Comparison of ENCODE assay signal across 9 mouse cellular contexts in genomic region chr2:13011973-13012372, GRCm38 (mm10). TPM values are rescaled to one million over a fixed set of nuclear protein-coding genes. Genes with fewer than 3 reads are reported as not detected.
DNase-seq lines count a peak whose midpoint lies in the region; ATAC-seq lines count a peak whose summit lies in the region.
"Had no signal": no experiment of that assay in that cellular context is flagged by ENCODE, and none has a peak within 500 bp of the region (broad histone marks: within the 10 kb centered on the region; RNA-seq: fewer than 3 reads in every experiment).

No protein-coding gene starts in this region.

- peak overlapping the region; percentile 100; the same call in 1 of the 2 replicates for H3K4me2 ChIP-seq in heart, embryonic 14.5 days (ENCODE audit: low read length)
- peak overlapping the region; percentile 97; the same call in 1 of the 2 replicates for H3K4me2 ChIP-seq in embryonic facial prominence, embryonic 11.5 days (ENCODE audit: low read depth, low read length)
- peak overlapping the region; percentile 98 for H3K4me2 ChIP-seq in hindbrain, embryonic 13.5 days
- peak overlapping the region; percentile 100 for H3K4me2 ChIP-seq in midbrain, embryonic 16.5 days (ENCODE audit: low read length)

- H3K9ac ChIP-seq in heart, embryonic 14.5 days (ENCODE audit: low read length): no peak overlapping the region
- H3K9ac ChIP-seq in embryonic facial prominence, embryonic 11.5 days (replicated peaks; ENCODE audit: low read length): no peak overlapping the region
- peak overlapping the region; percentile 82; the same call in 1 of the 2 replicates for H3K9ac ChIP-seq in hindbrain, embryonic 13.5 days
- H3K9ac ChIP-seq in midbrain, embryonic 16.5 days (ENCODE audit: low read depth, low read length): peak overlapping the region; percentile 49; the same call in 1 of the 2 replicates

- no peak for ATAC-seq in heart, embryonic 14.5 days (ENCODE audit: insufficient number of reproducible peaks, insufficient read depth, low FRiP score, low read depth)
- no peak for ATAC-seq in embryonic facial prominence, embryonic 11.5 days (replicated peaks; ENCODE audit: insufficient number of reproducible peaks, low FRiP score, low TSS enrichment, low read depth)
- ATAC-seq in hindbrain, embryonic 13.5 days (ENCODE audit: low FRiP score): no peak
- ATAC-seq in midbrain, embryonic 16.5 days: no peak
- no peak for ATAC-seq in activated CD4-positive, CD25-positive, alpha-beta regulatory T cell, adult 4 months

- H3K4me3 ChIP-seq in heart, embryonic 14.5 days (ENCODE audit: control insufficient read depth in 1 of 2, insufficient read depth in 1 of 2, low read depth in 1 of 2, low read length in 2 of 2): peak overlapping the region in 1 of 2 experiments; percentile 64; a peak in 1 of 4 replicates
- H3K4me3 ChIP-seq in embryonic facial prominence, embryonic 11.5 days (ENCODE audit: low read depth, low read length): no peak overlapping the region
- peak overlapping the region; percentile 57 for H3K4me3 ChIP-seq in hindbrain, embryonic 13.5 days
- peak overlapping the region; percentile 62 for H3K4me3 ChIP-seq in midbrain, embryonic 16.5 days (ENCODE audit: low read depth, low read length)

- peaks cover 18% of the 10 kb centered on the region for H3K27me3 ChIP-seq in heart, embryonic 14.5 days (ENCODE audit: control insufficient read depth, insufficient read depth, low read length)
- peaks cover 24% of the 10 kb centered on the region for H3K27me3 ChIP-seq in embryonic facial prominence, embryonic 11.5 days (ENCODE audit: control insufficient read depth, insufficient read depth, low read length)
- H3K27me3 ChIP-seq in hindbrain, embryonic 13.5 days: peaks cover 57% of the 10 kb centered on the region
- H3K27me3 ChIP-seq in midbrain, embryonic 16.5 days (ENCODE audit: control insufficient read depth, insufficient read depth, low read depth, low read length): peaks cover 22% of the 10 kb centered on the region

- H3K36me3 ChIP-seq in heart, embryonic 14.5 days (ENCODE audit: control insufficient read depth, insufficient read depth, low read length): no peaks in the 10 kb centered on the region
- no peaks in the 10 kb centered on the region for H3K36me3 ChIP-seq in embryonic facial prominence, embryonic 11.5 days (replicated peaks; ENCODE audit: control insufficient read depth, insufficient read depth, low read depth, low read length)
- H3K36me3 ChIP-seq in hindbrain, embryonic 13.5 days: no peaks in the 10 kb centered on the region
- no peaks in the 10 kb centered on the region for H3K36me3 ChIP-seq in midbrain, embryonic 16.5 days (ENCODE audit: control insufficient read depth, insufficient read depth, low read length)

- H3K27ac ChIP-seq in heart, embryonic 14.5 days (replicated peaks in 1 of 2; ENCODE audit: control insufficient read depth in 1 of 2, insufficient read depth in 1 of 2, low read depth in 2 of 2, low read length in 2 of 2): no peak overlapping the region
- H3K27ac ChIP-seq in embryonic facial prominence, embryonic 11.5 days (replicated peaks; ENCODE audit: low read depth, low read length): no peak overlapping the region
- H3K27ac ChIP-seq in hindbrain, embryonic 13.5 days: peak overlapping the region; percentile 41; the same call in 1 of the 2 replicates
- H3K27ac ChIP-seq in midbrain, embryonic 16.5 days (ENCODE audit: low read length): no peak overlapping the region

- peaks cover 11 to 16% of the 10 kb centered on the region in 2 experiments for H3K4me1 ChIP-seq in heart, embryonic 14.5 days (ENCODE audit: control insufficient read depth in 2 of 2, insufficient read depth in 2 of 2, low read length in 2 of 2)
- H3K4me1 ChIP-seq in embryonic facial prominence, embryonic 11.5 days (ENCODE audit: control insufficient read depth, insufficient read depth, low read length): 0 out of 2 replicates have a peak, but pooled peaks cover 3% of the 10 kb centered on the region
- peaks cover 30% of the 10 kb centered on the region for H3K4me1 ChIP-seq in hindbrain, embryonic 13.5 days (replicated peaks)
- H3K4me1 ChIP-seq in midbrain, embryonic 16.5 days (ENCODE audit: control insufficient read depth, insufficient read depth, low read length): peaks cover 19% of the 10 kb centered on the region

- WGBS in heart, embryonic 14.5 days: 59% methylated on average over 3 of the region's 3 CpGs
- WGBS in embryonic facial prominence, embryonic 11.5 days: 39% methylated on average over 3 of the region's 3 CpGs
- WGBS in hindbrain, embryonic 13.5 days: 27% methylated on average over 3 of the region's 3 CpGs
- 42% methylated on average over 3 of the region's 3 CpGs for WGBS in midbrain, embryonic 16.5 days

- DNase-seq in heart, postnatal 36 days: no peak
- no peak for DNase-seq in embryonic facial prominence, embryonic 11.5 days (ENCODE audit: low spot score)
- no peak for DNase-seq in cerebellum, postnatal 36 days
- no peak for DNase-seq in ovary, postnatal 10 days (ENCODE audit: low spot score)
- DNase-seq: lung, adult 18-20 months had no signal

- no peaks in the 10 kb centered on the region for H3K9me3 ChIP-seq in heart, embryonic 14.5 days (ENCODE audit: control insufficient read depth, low read length)
- H3K9me3 ChIP-seq in embryonic facial prominence, embryonic 11.5 days (replicated peaks; ENCODE audit: control insufficient read depth, low read length): no peaks in the 10 kb centered on the region
- no peaks in the 10 kb centered on the region for H3K9me3 ChIP-seq in hindbrain, embryonic 13.5 days
- no peaks in the 10 kb centered on the region for H3K9me3 ChIP-seq in midbrain, embryonic 16.5 days (replicated peaks; ENCODE audit: control insufficient read depth, low read length, poor library complexity, severe bottlenecking)

- intact Hi-C loops in heart, postnatal 36 days (cut with DNase I): no loop called here

RNA-seq across cellular contexts. Expression of gene C1ql3, which starts 0.4 kb away (rescaled TPM):
- 1.5 and 1.8 TPM in 2 replicates for polyA plus RNA-seq in heart, embryonic 14.5 days (2014; fragmentation: Nextera tagmentation; extraction: Ambion mirVana)
- total RNA-seq in heart, postnatal 36 days (2021): not detected
- 1.2 and 2.2 TPM in 2 replicates for polyA plus RNA-seq in embryonic facial prominence, embryonic 11.5 days (2014; fragmentation: Nextera tagmentation; extraction: Ambion mirVana)
- polyA plus RNA-seq in hindbrain, embryonic 13.5 days (2015; fragmentation: Nextera tagmentation; extraction: Ambion mirVana): 5.4 and 6.5 TPM in 2 replicates
- polyA plus RNA-seq in midbrain, embryonic 16.5 days (2015; fragmentation: Nextera tagmentation; extraction: Ambion mirVana): 1.8 and 2.2 TPM in 2 replicates
- polyA plus RNA-seq in activated CD4-positive, CD25-positive, alpha-beta regulatory T cell, adult 4 months (2017; shearing (Covaris generic)): not detected

Comparison
In these comparisons a context has a peak if more than half of its experiments do, and no peak if none do; other contexts are left out.
1. H3K9ac ChIP-seq: peak in hindbrain, embryonic 13.5 days (single experiment) and midbrain, embryonic 16.5 days (single experiment); none in heart, embryonic 14.5 days (single experiment) and embryonic facial prominence, embryonic 11.5 days (single experiment).
2. Peak in every context shown above with its lines, with median percentiles within 50 percentile points of each other: H3K4me2 ChIP-seq.